In the genomic region with DNA sequence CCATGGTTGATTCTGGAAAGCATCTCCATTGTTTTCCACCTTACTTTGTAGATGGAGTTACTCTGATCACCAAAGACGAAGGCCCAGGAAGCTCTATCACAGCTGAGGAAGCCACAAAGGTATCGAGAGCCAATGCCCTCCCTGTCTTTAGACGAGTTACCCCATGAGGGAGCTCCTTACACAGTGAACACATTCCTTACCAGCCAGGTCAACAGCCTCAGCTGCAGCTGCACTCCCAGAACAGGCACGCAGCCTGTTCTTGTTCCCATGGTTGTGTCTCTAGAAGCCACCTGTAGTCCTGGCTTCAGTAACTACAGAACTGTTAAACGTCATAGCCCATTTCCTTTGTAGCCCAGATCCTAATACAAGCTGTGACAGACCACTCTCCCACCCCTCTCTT, we compare ENCODE assay signal across 22 mouse cellular contexts.
DNase-seq lines count a peak whose midpoint lies in the region; ATAC-seq and TF ChIP-seq lines count a peak whose summit lies in the region.
"Had no signal": no experiment of that assay in that cellular context is flagged by ENCODE, and none has a peak within 500 bp of the region (broad histone marks: within the 10 kb centered on the region; RNA-seq: fewer than 3 reads in every experiment).

No protein-coding gene starts in this region.

- H3K36me3 ChIP-seq in kidney, embryonic 16.5 days (ENCODE audit: insufficient read depth, low read length): peaks cover 13% of the 10 kb centered on the region
- H3K36me3 ChIP-seq in neural tube, embryonic 15.5 days: no peaks in the 10 kb centered on the region
- H3K36me3 ChIP-seq: heart, embryonic 15.5 days; hindbrain, embryonic 15.5 days; stomach, embryonic 15.5 days had no signal

- WGBS in cerebellum, adult 2 months: 70% methylated on average over 5 of the region's 5 CpGs
- WGBS in kidney, embryonic 16.5 days: 71% methylated on average over 5 of the region's 5 CpGs
- 76% methylated on average over 5 of the region's 5 CpGs for WGBS in neural tube, embryonic 15.5 days

- 0 out of 2 replicates have a peak, but pooled peaks have one; percentile 49 for ATAC-seq in kidney, embryonic 16.5 days (ENCODE audit: low FRiP score, low TSS enrichment)
- ATAC-seq in neural tube, embryonic 15.5 days (ENCODE audit: low FRiP score): peak; percentile 21; the same call in 1 of the 2 replicates
- ATAC-seq in megakaryocyte, adult 5-6 weeks (ENCODE audit: poor library complexity, severe bottlenecking): no peak
- ATAC-seq: intestine, embryonic 16.5 days; liver, embryonic 12.5 days had no signal

- TF ChIP-seq POLR2A in cerebellum, adult 2 months (IDR thresholded peaks at IDR 0.05; ENCODE audit: borderline replicate concordance, insufficient read depth, low read length): no peak

- TF ChIP-seq CTCF in cerebellum, adult 2 months (IDR thresholded peaks at IDR 0.05; ENCODE audit: borderline replicate concordance, insufficient read depth, low read depth, low read length): peak; percentile 13; the same call in 1 of the 2 replicates

- no peaks in the 10 kb centered on the region; the same call in 1 of the 2 replicates for H3K27me3 ChIP-seq in cerebellum, adult 2 months (ENCODE audit: control insufficient read depth, insufficient read depth, low read length)
- no peaks in the 10 kb centered on the region for H3K27me3 ChIP-seq in kidney, embryonic 16.5 days (ENCODE audit: insufficient read depth, low read length)
- no peaks in the 10 kb centered on the region for H3K27me3 ChIP-seq in neural tube, embryonic 15.5 days (replicated peaks)
- H3K27me3 ChIP-seq: heart, embryonic 15.5 days; hindbrain, embryonic 15.5 days; liver, embryonic 12.5 days; megakaryocyte, embryonic 14.5 days; neural tube, embryonic 13.5 days; stomach, embryonic 15.5 days had no signal

- no peak for DNase-seq in cerebellum, adult 2 months
- DNase-seq in cerebellum, adult 11-12 months: no peak
- no peak for DNase-seq in kidney, adult 9 months
- DNase-seq in neural tube, embryonic 10.5 days (ENCODE audit: extremely low spot score, low spot score): no peak
- DNase-seq: adrenal gland, postnatal 10 days; cerebellum, adult 9-10 months; gastrocnemius, adult 2 months; heart, postnatal 36 days; midbrain, embryonic 14.5 days; thymus, postnatal 36 days had no signal

- peaks cover 5% of the 10 kb centered on the region; the same call in 1 of the 2 replicates for H3K9me3 ChIP-seq in kidney, embryonic 16.5 days (ENCODE audit: low read length)
- H3K9me3 ChIP-seq in neural tube, embryonic 15.5 days (replicated peaks): no peaks in the 10 kb centered on the region
- H3K9me3 ChIP-seq: forebrain, embryonic 10.5 days; heart, embryonic 15.5 days; hindbrain, embryonic 15.5 days; liver, embryonic 12.5 days; neural tube, embryonic 13.5 days; stomach, embryonic 15.5 days had no signal

- H3K4me2 ChIP-seq in kidney, embryonic 16.5 days (replicated peaks; ENCODE audit: low read depth, low read length): no peak overlapping the region
- H3K4me2 ChIP-seq in neural tube, embryonic 15.5 days: no peak overlapping the region
- H3K4me2 ChIP-seq: heart, embryonic 15.5 days; hindbrain, embryonic 15.5 days; liver, embryonic 12.5 days; lung, embryonic 14.5 days; neural tube, embryonic 13.5 days; stomach, embryonic 15.5 days had no signal

- H3K4me3 ChIP-seq in cerebellum, adult 2 months (replicated peaks; ENCODE audit: insufficient read depth, low read depth, low read length): no peak overlapping the region
- H3K4me3 ChIP-seq in kidney, embryonic 16.5 days (ENCODE audit: low read length): no peak overlapping the region
- no peak overlapping the region for H3K4me3 ChIP-seq in neural tube, embryonic 15.5 days (replicated peaks)
- H3K4me3 ChIP-seq: forebrain, embryonic 10.5 days; gastrocnemius, adult 2 months; heart, embryonic 15.5 days; hindbrain, embryonic 15.5 days; liver, embryonic 12.5 days; megakaryocyte, embryonic 14.5 days; neural tube, embryonic 13.5 days; stomach, embryonic 15.5 days had no signal

- H3K27ac ChIP-seq in cerebellum, adult 2 months (ENCODE audit: insufficient read depth, low read length): no peak overlapping the region
- no peak overlapping the region for H3K27ac ChIP-seq in kidney, embryonic 16.5 days (ENCODE audit: low read length)
- no peak overlapping the region for H3K27ac ChIP-seq in neural tube, embryonic 15.5 days (replicated peaks)
- H3K27ac ChIP-seq: forebrain, embryonic 10.5 days; gastrocnemius, adult 2 months; heart, embryonic 15.5 days; hindbrain, embryonic 15.5 days; liver, embryonic 12.5 days; neural tube, embryonic 13.5 days; stomach, embryonic 15.5 days had no signal

- H3K9ac ChIP-seq in kidney, embryonic 16.5 days (replicated peaks; ENCODE audit: low read length): no peak overlapping the region
- H3K9ac ChIP-seq in neural tube, embryonic 15.5 days (replicated peaks): no peak overlapping the region
- H3K9ac ChIP-seq: heart, embryonic 15.5 days; hindbrain, embryonic 15.5 days; liver, embryonic 12.5 days; lung, embryonic 14.5 days; neural tube, embryonic 13.5 days; stomach, embryonic 15.5 days had no signal

- no peaks in the 10 kb centered on the region for H3K4me1 ChIP-seq in cerebellum, adult 2 months (ENCODE audit: control insufficient read depth, insufficient read depth, low read length)
- H3K4me1 ChIP-seq in kidney, embryonic 16.5 days (ENCODE audit: insufficient read depth, low read length): no peaks in the 10 kb centered on the region
- 0 out of 2 replicates have a peak, but pooled peaks cover 6% of the 10 kb centered on the region for H3K4me1 ChIP-seq in neural tube, embryonic 15.5 days
- H3K4me1 ChIP-seq: forebrain, embryonic 10.5 days; heart, embryonic 15.5 days; liver, embryonic 12.5 days; megakaryocyte, embryonic 14.5 days; neural tube, embryonic 13.5 days; stomach, embryonic 15.5 days had no signal
